21 mouse cellular contexts compared by ENCODE assay signal in genomic region chr15:11536076-11536620, GRCm38 (mm10).
A peak's percentile ranks its signal among the peaks of the same experiment; 100 is the strongest.
DNase-seq lines count a peak whose midpoint lies in the region; ATAC-seq and TF ChIP-seq lines count a peak whose summit lies in the region.
"Had no signal": no experiment of that assay in that cellular context is flagged by ENCODE, and none has a peak within 500 bp of the region (broad histone marks: within the 10 kb centered on the region; RNA-seq: fewer than 3 reads in every experiment).

No protein-coding gene starts in this region.

- no peak for TF ChIP-seq POLR2A in lung, adult 2 months (IDR thresholded peaks at IDR 0.05; ENCODE audit: borderline replicate concordance, extremely low read depth, low read depth, low read length)

- H3K4me1 ChIP-seq in lung, embryonic 14.5 days (ENCODE audit: insufficient read depth) = 0 out of 2 replicates have a peak, but pooled peaks cover 4% of the 10 kb centered on the region
- H3K4me1 ChIP-seq in lung, adult 2 months (ENCODE audit: control insufficient read depth, insufficient read depth, low read length) = peaks cover 5% of the 10 kb centered on the region; the same call in 1 of the 2 replicates
- H3K4me1 ChIP-seq: intestine, embryonic 15.5 days; neural tube, embryonic 15.5 days had no signal

- H3K9me3 ChIP-seq in lung, embryonic 14.5 days (ENCODE audit: low read depth, low read length) = no peaks in the 10 kb centered on the region
- H3K9me3 ChIP-seq: embryonic facial prominence, embryonic 12.5 days; G1E; heart, embryonic 15.5 days; intestine, embryonic 15.5 days; limb, embryonic 15.5 days; midbrain, embryonic 10.5 days; neural tube, embryonic 15.5 days had no signal

- TF ChIP-seq CTCF in lung, embryonic 14.5 days (IDR thresholded peaks at IDR 0.05; ENCODE audit: low read depth) = no peak
- no peak for TF ChIP-seq CTCF in lung, adult 2 months (IDR thresholded peaks at IDR 0.05; ENCODE audit: insufficient read depth, low read length)

- H3K9ac ChIP-seq in lung, embryonic 14.5 days = no peak overlapping the region
- H3K9ac ChIP-seq: embryonic facial prominence, embryonic 12.5 days; heart, embryonic 15.5 days; intestine, embryonic 15.5 days; limb, embryonic 15.5 days; liver, postnatal 0 days; neural tube, embryonic 15.5 days had no signal

- no peaks in the 10 kb centered on the region for H3K27me3 ChIP-seq in lung, embryonic 14.5 days (ENCODE audit: insufficient read depth, low read length)
- H3K27me3 ChIP-seq: embryonic facial prominence, embryonic 12.5 days; heart, embryonic 15.5 days; intestine, embryonic 15.5 days; neural tube, embryonic 15.5 days had no signal

- H3K36me3 ChIP-seq in lung, embryonic 14.5 days (ENCODE audit: insufficient read depth) = no peaks in the 10 kb centered on the region
- H3K36me3 ChIP-seq: embryonic facial prominence, embryonic 12.5 days; G1E; heart, embryonic 15.5 days; intestine, embryonic 15.5 days; limb, embryonic 15.5 days; midbrain, embryonic 10.5 days; neural tube, embryonic 15.5 days had no signal

- 44% methylated on average over 7 of the region's 7 CpGs for WGBS in lung, embryonic 14.5 days
- WGBS in lung, adult 2 months = 58% methylated on average over 7 of the region's 7 CpGs

- no peak overlapping the region for H3K4me3 ChIP-seq in lung, embryonic 14.5 days (ENCODE audit: low read depth, low read length)
- H3K4me3 ChIP-seq in lung, adult 2 months (replicated peaks; ENCODE audit: extremely low read depth, low read depth, low read length) = no peak overlapping the region
- H3K4me3 ChIP-seq: embryonic facial prominence, embryonic 12.5 days; heart, embryonic 15.5 days; intestine, embryonic 15.5 days; layer of hippocampus, adult 2 months; left cerebral cortex, adult 2 months; limb, embryonic 15.5 days; midbrain, embryonic 10.5 days; neural tube, embryonic 15.5 days had no signal

- peak; percentile 31 for DNase-seq in gastrocnemius, postnatal 10 days
- DNase-seq in gastrocnemius, postnatal 25 days = no peak
- peak; percentile 64 for DNase-seq in lung, embryonic 14.5 days
- no peak for DNase-seq in lung, adult 2 months
- DNase-seq in hindlimb bud, embryonic 11.5 days (ENCODE audit: extremely low spot score, low read depth, low spot score) = peak; percentile 22
- no peak for DNase-seq in left cerebral cortex, adult 18-20 months (ENCODE audit: low spot score in 2 of 2)
- DNase-seq: cerebellum, adult 2 months; heart, adult 11 months; liver, postnatal 0 days; retina, postnatal 1 day; thymus, postnatal 14 days had no signal

- H3K4me2 ChIP-seq in lung, embryonic 14.5 days = no peak overlapping the region
- H3K4me2 ChIP-seq: embryonic facial prominence, embryonic 12.5 days; heart, embryonic 15.5 days; intestine, embryonic 15.5 days; limb, embryonic 15.5 days; neural tube, embryonic 15.5 days had no signal

- no peak for ATAC-seq in lung, embryonic 14.5 days (ENCODE audit: insufficient read depth)
- no peak for ATAC-seq in CD4-positive, CD25-positive, alpha-beta regulatory T cell, adult 4 months
- ATAC-seq: intestine, embryonic 15.5 days; liver, postnatal 0 days had no signal

- no peak overlapping the region for H3K27ac ChIP-seq in lung, embryonic 14.5 days (ENCODE audit: low read depth)
- H3K27ac ChIP-seq: embryonic facial prominence, embryonic 12.5 days; heart, embryonic 15.5 days; intestine, embryonic 15.5 days; layer of hippocampus, adult 2 months; left cerebral cortex, adult 2 months; limb, embryonic 15.5 days; midbrain, embryonic 10.5 days; neural tube, embryonic 15.5 days had no signal

Comparison
In these comparisons a context has a peak if more than half of its experiments do, and no peak if none do; other contexts are left out.
1. DNase-seq: peak in gastrocnemius, postnatal 10 days (single experiment), lung, embryonic 14.5 days (single experiment) and hindlimb bud, embryonic 11.5 days (single experiment); none in gastrocnemius, postnatal 25 days (single experiment), lung, adult 2 months (single experiment) and left cerebral cortex, adult 18-20 months (0 of 2).